Mouse (Mus musculus) stomach, postnatal 0 days (tissue): ENCODE measurements around the gene Lmf2.

Experiments
- CTCF ChIP-seq: IDR thresholded peaks from 2 replicates; pipeline ENCODE4 v1.5.1; 2016; ENCODE audit warnings: antibody characterized with exemption, low read depth, mild to moderate bottlenecking, moderate library complexity
- EP300 ChIP-seq: optimal IDR thresholded peaks from 2 replicates; pipeline ENCODE3; 2016; ENCODE audit warnings: antibody characterized with exemption

GRCm38 (mm10) chr15:89376040-89376439 is 20.6 kb upstream of the Lmf2 start:
- TF ChIP-seq CTCF: no peak
- no peak for TF ChIP-seq EP300
